Mouse (Mus musculus) lung, adult 2 months (tissue): ENCODE results near the gene Gosr1.

Source experiments
- CTCF ChIP-seq: fragments of 200-500 bp; IDR thresholded peaks from 2 replicates; pipeline ENCODE4 v1.5.1; 2011; ENCODE audit warnings: mild to moderate bottlenecking, low read length, control low read depth; ENCODE audit not compliant: insufficient read depth
- POLR2A ChIP-seq: fragments of 200-500 bp; IDR thresholded peaks from 2 replicates; pipeline ENCODE4 v1.6.1; 2011; ENCODE audit warnings: low read depth, mild to moderate bottlenecking, control low read depth, low read length, borderline replicate concordance; ENCODE audit errors: extremely low read depth

GRCm38 (mm10) chr11:76744550-76744949 is 18.8 kb downstream of the Gosr1 start:
- TF ChIP-seq CTCF (peak; percentile 55), POLR2A (no peak)
